Mouse (Mus musculus): ENCODE data around the gene Hdac4. TPM values are rescaled to one million over a fixed set of nuclear protein-coding genes. Genes with fewer than 3 reads are reported as not detected.
A peak's percentile ranks its signal among the peaks of the same experiment; 100 is the strongest.

Hdac4 gene
- polyA plus RNA-seq, 1 experiment from 2014 or later: 20.8 TPM

GRCm38 (mm10) chr1:91922235-91923152, 273.0 kb downstream of the Hdac4 start:
- no peak overlapping the region for H3K27ac ChIP-seq (replicated peaks)
- H3K4me3 ChIP-seq: no peak overlapping the region
- no peak for DNase-seq (ENCODE audit: low spot score)
- H3K36me3 ChIP-seq (replicated peaks): peaks cover under 1% of the 10 kb centered on the region; the same call in 1 of the 2 replicates
- peaks cover 12% of the 10 kb centered on the region for H3K4me1 ChIP-seq
- 89% methylated on average over 7 of the region's 7 CpGs for WGBS
- no peaks in the 10 kb centered on the region for H3K9me3 ChIP-seq
- no peaks in the 10 kb centered on the region for H3K27me3 ChIP-seq (replicated peaks; ENCODE audit: low read depth, poor library complexity, severe bottlenecking)

GRCm38 (mm10) chr1:91921702-91922101, 273.8 kb downstream of the Hdac4 start:
- no peak for DNase-seq (ENCODE audit: low spot score)
- 86% methylated on average over 4 of the region's 4 CpGs for WGBS
- Histone ChIP-seq H3K4me1 (peaks cover 12% of the 10 kb centered on the region), H3K36me3 (replicated peaks) (no peaks in the 10 kb centered on the region), H3K9me3 (no peaks in the 10 kb centered on the region), H3K27me3 (replicated peaks; ENCODE audit: low read depth, poor library complexity, severe bottlenecking) (no peaks in the 10 kb centered on the region), H3K4me3 (no peak overlapping the region), H3K27ac (replicated peaks) (no peak overlapping the region)

GRCm38 (mm10) chr1:91921279-91921678, 274.2 kb downstream of the Hdac4 start:
- Histone ChIP-seq H3K9me3 (no peaks in the 10 kb centered on the region), H3K27ac (replicated peaks) (no peak overlapping the region), H3K4me1 (peaks cover 12% of the 10 kb centered on the region), H3K4me3 (no peak overlapping the region), H3K27me3 (replicated peaks; ENCODE audit: low read depth, poor library complexity, severe bottlenecking) (no peaks in the 10 kb centered on the region), H3K36me3 (replicated peaks) (no peaks in the 10 kb centered on the region)
- no peak for DNase-seq (ENCODE audit: low spot score)
- 74% methylated on average over 5 of the region's 5 CpGs for WGBS

GRCm38 (mm10) chr1:91920038-91920589, 275.4 kb downstream of the Hdac4 start:
- Histone ChIP-seq H3K9me3 (no peaks in the 10 kb centered on the region), H3K4me1 (peaks cover 12% of the 10 kb centered on the region), H3K4me3 (no peak overlapping the region), H3K36me3 (replicated peaks) (no peaks in the 10 kb centered on the region), H3K27ac (replicated peaks) (peak overlapping the region; percentile 2), H3K27me3 (replicated peaks; ENCODE audit: low read depth, poor library complexity, severe bottlenecking) (no peaks in the 10 kb centered on the region)
- WGBS: 39% methylated on average over 7 of the region's 7 CpGs
- no peak for DNase-seq (ENCODE audit: low spot score)

- Histone ChIP-seq H3K36me3 (replicated peaks) (no peaks in the 10 kb centered on the region), H3K27ac (replicated peaks) (no peak overlapping the region), H3K4me1 (peaks cover 25% of the 10 kb centered on the region), H3K9me3 (no peaks in the 10 kb centered on the region), H3K4me3 (no peak overlapping the region), H3K27me3 (replicated peaks; ENCODE audit: low read depth, poor library complexity, severe bottlenecking) (no peaks in the 10 kb centered on the region)
- WGBS: 90% methylated on average over 10 of the region's 10 CpGs
- no peak for DNase-seq (ENCODE audit: low spot score)
Measured at GRCm38 (mm10) chr1:91918257-91918800, 277.2 kb downstream of the Hdac4 start.

- Histone ChIP-seq H3K4me1 (peaks cover 32% of the 10 kb centered on the region), H3K27me3 (replicated peaks; ENCODE audit: low read depth, poor library complexity, severe bottlenecking) (no peaks in the 10 kb centered on the region), H3K9me3 (no peaks in the 10 kb centered on the region), H3K4me3 (no peak overlapping the region), H3K27ac (replicated peaks) (no peak overlapping the region), H3K36me3 (replicated peaks) (no peaks in the 10 kb centered on the region)
- no peak for DNase-seq (ENCODE audit: low spot score)
- 81% methylated on average over 2 of the region's 2 CpGs for WGBS
Measured at GRCm38 (mm10) chr1:91917596-91917995, 277.9 kb downstream of the Hdac4 start.

GRCm38 (mm10) chr1:91915961-91916360, 279.5 kb downstream of the Hdac4 start:
- no peak overlapping the region for H3K4me3 ChIP-seq
- no peaks in the 10 kb centered on the region for H3K36me3 ChIP-seq (replicated peaks)
- H3K27me3 ChIP-seq (replicated peaks; ENCODE audit: low read depth, poor library complexity, severe bottlenecking): no peaks in the 10 kb centered on the region
- no peak overlapping the region for H3K27ac ChIP-seq (replicated peaks)
- 76% methylated on average over 5 of the region's 5 CpGs for WGBS
- no peak for DNase-seq (ENCODE audit: low spot score)
- H3K9me3 ChIP-seq: no peaks in the 10 kb centered on the region
- H3K4me1 ChIP-seq: peaks cover 43% of the 10 kb centered on the region

GRCm38 (mm10) chr1:91914648-91915047, 280.9 kb downstream of the Hdac4 start:
- no peak for DNase-seq (ENCODE audit: low spot score)
- WGBS: 72% methylated on average over 3 of the region's 3 CpGs

GRCm38 (mm10) chr1:91913850-91914249, 281.6 kb downstream of the Hdac4 start:
- no peaks in the 10 kb centered on the region for H3K27me3 ChIP-seq (replicated peaks; ENCODE audit: low read depth, poor library complexity, severe bottlenecking)
- H3K4me3 ChIP-seq: no peak overlapping the region
- H3K27ac ChIP-seq (replicated peaks): peak overlapping the region; percentile 19; the same call in 1 of the 2 replicates
- no peaks in the 10 kb centered on the region for H3K9me3 ChIP-seq
- peaks cover 32% of the 10 kb centered on the region for H3K4me1 ChIP-seq
- DNase-seq (ENCODE audit: low spot score): peak; percentile 74
- 44% methylated on average over 6 of the region's 6 CpGs for WGBS
- no peaks in the 10 kb centered on the region for H3K36me3 ChIP-seq (replicated peaks)

More at GRCm38 (mm10) chr1:91914648-91915047, 280.9 kb downstream of the Hdac4 start:
- Histone ChIP-seq H3K36me3 (replicated peaks) (no peaks in the 10 kb centered on the region), H3K4me1 (peaks cover 32% of the 10 kb centered on the region), H3K27ac (replicated peaks) (no peak overlapping the region), H3K27me3 (replicated peaks; ENCODE audit: low read depth, poor library complexity, severe bottlenecking) (no peaks in the 10 kb centered on the region), H3K9me3 (no peaks in the 10 kb centered on the region), H3K4me3 (no peak overlapping the region)

- H3K4me1 ChIP-seq: peaks cover 33% of the 10 kb centered on the region
- DNase-seq (ENCODE audit: low spot score): peak; percentile 30
- H3K36me3 ChIP-seq (replicated peaks): no peaks in the 10 kb centered on the region
- H3K27me3 ChIP-seq (replicated peaks; ENCODE audit: low read depth, poor library complexity, severe bottlenecking): no peaks in the 10 kb centered on the region
- H3K27ac ChIP-seq (replicated peaks): peak overlapping the region; percentile 37; the same call in 1 of the 2 replicates
- H3K9me3 ChIP-seq: no peaks in the 10 kb centered on the region
- 52% methylated on average over 10 of the region's 10 CpGs for WGBS
- no peak overlapping the region for H3K4me3 ChIP-seq
Measured at GRCm38 (mm10) chr1:91912227-91913119, 283.0 kb downstream of the Hdac4 start.

GRCm38 (mm10) chr1:91905268-91905667, 290.2 kb downstream of the Hdac4 start:
- Histone ChIP-seq H3K36me3 (replicated peaks) (no peaks in the 10 kb centered on the region), H3K4me3 (no peak overlapping the region), H3K27me3 (replicated peaks; ENCODE audit: low read depth, poor library complexity, severe bottlenecking) (no peaks in the 10 kb centered on the region), H3K27ac (replicated peaks) (no peak overlapping the region), H3K4me1 (0 out of 2 replicates have a peak, but pooled peaks cover 2% of the 10 kb centered on the region), H3K9me3 (no peaks in the 10 kb centered on the region)
- WGBS: 91% methylated on average over 6 of the region's 6 CpGs
- no peak for DNase-seq (ENCODE audit: low spot score)
